Mouse (Mus musculus): ENCODE measurements around the gene AC140267.1.
A peak's percentile ranks its signal among the peaks of the same experiment; 100 is the strongest.

DNA sequence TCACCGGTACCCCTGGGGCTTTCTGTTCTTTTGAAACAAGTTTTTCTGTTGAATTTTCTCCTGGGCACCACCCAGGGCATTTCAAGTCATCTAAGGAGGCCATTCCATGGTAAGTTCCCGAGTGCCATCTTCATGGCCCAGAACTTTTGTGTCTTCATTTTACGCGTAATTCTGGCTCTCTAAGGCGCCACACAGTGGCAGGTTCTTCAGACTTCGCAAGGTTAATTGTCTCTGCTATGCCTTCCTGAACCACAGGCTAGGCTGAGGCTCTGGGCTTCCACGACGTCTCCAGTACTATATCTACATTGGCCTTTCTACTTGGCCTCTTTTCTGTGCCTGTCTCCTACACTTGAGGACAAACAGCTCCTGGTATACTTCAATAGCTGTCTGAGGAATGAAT, 14.6 kb upstream of the AC140267.1 start:
- TF ChIP-seq EP300 (IDR thresholded peaks at IDR 0.05; ENCODE audit: low read depth) (no peak), CTCF (IDR thresholded peaks at IDR 0.05; ENCODE audit: low read depth) (peak; percentile 10; the same call in 1 of the 2 replicates)
